Mouse (Mus musculus) mouse embryonic stem cell (cell line): Measurements from ENCODE around the gene Timd2.
"Not testable (repeated sequence)": the region's sequence is repeated elsewhere in the genome, so short reads cannot be mapped to it uniquely, and the experiment has no call there.

Experiments
- in situ Hi-C, 2 experiments: fragments of 300-500 bp; cut with MboI; formaldehyde crosslinking; loops; 1 replicate in 1 of 2; 3 replicates in 1 of 2; pipeline ENCODE4 v1.14.3; 2019 to 2020; ENCODE audit warnings: low sequenced_read_pairs in 2 of 2, low pct_unique_long_range_greater_than_20kb in 1 of 2, mixed read lengths in 1 of 2; ENCODE audit not compliant: unreplicated experiment in 1 of 2

The Timd2 gene

DNA sequence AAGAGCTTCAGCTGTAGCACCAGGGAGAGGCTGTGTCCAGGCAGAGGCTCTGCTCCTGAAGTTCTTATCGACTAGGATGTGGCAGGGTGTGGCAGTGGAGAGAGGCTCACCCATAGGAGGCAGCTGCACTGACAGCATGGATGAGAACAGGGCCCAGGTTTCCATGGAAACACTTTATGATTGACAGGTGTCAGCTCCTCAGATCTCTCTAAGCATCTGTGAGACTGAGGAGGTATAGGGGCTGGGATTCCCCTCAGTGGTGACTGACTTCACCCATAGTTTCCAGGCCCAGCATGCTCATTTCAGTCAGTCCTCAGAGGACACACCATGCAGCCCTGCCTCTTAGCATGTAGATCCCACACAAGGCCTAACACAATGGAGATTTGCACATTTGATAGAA lies 24.0 kb downstream of the Timd2 start:
- in situ Hi-C loops, result no loop called here

DNA sequence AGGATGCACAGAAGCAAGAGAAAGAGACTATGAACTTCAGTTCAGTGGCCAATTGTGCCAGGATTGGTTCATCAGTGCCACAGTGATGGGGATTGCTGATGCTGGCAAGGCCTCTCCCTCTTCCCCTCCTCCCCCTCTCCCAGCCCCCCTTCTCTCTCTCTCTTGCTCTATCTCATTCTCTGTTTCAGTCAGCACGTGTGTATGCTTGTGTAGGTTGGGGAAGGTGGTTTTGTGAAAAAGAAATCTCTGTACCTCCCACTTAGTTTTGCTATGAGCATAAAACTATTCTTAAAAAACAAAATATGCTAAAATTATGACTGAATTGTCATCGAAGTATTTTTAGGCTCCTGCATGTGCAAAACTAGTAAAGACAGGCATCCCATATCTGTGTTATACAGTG lies 38.9 kb downstream of the Timd2 start:
- in situ Hi-C loops, result no loop called here

GRCm38 (mm10) chr11:46667105-46667504 lies 39.8 kb downstream of the Timd2 start:
- in situ Hi-C loops, result no loop called here

DNA sequence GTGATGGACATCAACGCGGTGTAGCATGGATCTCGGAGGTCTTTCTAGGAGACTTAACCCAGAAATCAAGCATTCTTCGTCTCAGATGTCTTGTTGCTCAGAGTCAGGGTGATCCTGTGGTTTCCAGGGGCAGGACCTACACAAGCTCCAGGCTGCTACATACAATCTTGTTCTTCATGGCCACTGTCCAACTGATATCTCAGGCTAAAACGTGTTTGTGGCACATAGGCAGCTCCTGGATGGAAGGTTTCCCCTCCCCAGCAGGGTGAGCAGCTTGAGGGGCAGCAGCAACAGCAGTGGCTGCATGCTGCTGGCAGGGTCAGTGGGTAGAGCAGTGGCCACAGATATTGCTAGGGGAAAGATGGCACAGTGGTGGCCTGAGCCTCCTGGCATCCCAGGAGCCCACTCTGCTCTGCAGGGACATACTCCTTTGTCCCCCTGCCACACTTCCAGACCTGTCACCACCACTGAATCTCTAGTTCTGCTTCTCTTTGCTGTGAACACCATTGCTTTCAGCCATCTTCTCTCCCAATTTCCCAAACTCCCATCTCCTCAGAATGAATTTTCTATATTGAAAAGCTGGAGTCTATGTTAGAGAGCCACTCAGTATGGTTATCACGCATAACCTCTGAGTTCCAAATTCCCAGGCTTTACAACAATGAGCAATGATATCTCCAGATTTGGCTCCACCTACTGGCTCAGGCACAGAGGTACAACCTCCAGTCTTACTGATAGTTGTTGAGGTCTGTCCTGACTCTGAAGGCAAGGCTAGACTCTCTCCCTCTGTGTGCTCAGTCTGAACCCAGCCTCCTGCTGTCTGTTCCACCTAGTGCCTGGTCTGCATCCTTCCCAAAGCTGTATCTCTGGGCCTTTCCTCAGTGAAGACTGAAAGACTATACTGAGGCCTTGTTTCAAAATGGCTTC lies 41.0 kb downstream of the Timd2 start:
- in situ Hi-C loops, result no loop called here

DNA sequence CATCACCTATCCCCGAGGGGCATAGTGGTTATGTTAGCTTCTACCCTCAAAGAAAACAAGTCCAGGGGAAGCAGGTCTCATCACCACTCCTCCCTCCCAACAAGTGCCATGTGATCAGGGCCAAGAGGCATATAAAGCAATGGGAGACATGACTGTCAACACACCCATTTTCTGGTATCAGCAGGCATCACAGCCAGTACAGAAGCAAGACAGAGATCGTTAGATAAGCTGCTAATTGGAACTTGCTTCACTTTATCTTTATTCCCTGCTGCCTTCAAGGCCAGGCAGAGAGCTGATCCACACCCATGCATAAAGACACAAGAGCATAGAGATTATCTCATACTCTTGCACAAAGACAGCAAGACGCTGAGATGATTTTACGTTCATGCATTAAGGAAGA lies 43.6 kb downstream of the Timd2 start:
- in situ Hi-C loops, result no loop called here

- in situ Hi-C loops, result no loop called here
These were observed 54.4 kb downstream of the Timd2 start for GRCm38 (mm10) chr11:46652476-46652875.

DNA sequence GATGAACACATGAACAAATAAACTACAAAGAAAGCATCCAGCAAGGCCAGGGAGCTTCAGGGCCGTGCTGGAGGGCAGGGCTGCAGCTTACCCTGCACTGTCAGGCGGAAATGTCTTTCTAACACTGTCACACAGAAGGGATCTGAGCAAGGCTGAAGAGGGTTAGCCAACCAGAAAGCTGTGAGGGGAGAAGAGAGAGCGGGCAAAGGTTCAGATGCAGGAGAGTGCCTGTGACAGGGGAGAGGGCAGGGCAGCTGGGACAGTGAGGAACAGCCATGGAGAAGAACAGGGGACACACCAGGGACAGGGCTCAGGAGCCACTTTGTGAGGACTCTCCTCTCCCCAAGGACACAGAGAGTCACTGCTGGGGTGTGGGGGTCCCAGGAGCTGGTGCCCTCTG lies 57.2 kb downstream of the Timd2 start:
- in situ Hi-C loops, result not testable (repeated sequence)

DNA sequence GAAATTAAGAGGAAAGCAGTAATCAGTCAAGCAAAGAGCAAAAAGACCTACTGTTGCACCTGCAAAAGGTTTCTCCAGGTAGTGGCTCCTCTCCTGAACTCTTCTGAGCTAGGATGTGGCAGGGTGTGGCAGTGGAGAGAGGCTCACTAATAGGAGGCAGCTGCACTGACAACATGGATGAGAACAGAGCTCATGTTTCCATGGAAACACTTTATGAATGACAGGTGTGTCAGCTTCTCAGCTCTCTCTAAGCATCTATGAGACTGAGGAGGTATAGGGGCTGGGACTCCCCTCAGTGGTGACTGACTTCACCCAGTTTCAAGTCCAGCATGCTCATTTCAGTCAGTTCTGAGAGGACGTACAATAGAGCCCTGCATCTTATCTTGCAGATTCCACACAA lies 62.0 kb downstream of the Timd2 start:
- in situ Hi-C loops, result no loop called here

- in situ Hi-C loops, result loop anchor here in 1 of 2 experiments (10.0 kb wide), 1 partner anchor 112 kb away; the partner anchor contains the start of gene Gm12169
These were observed 70.3 kb downstream of the Timd2 start for GRCm38 (mm10) chr11:46636568-46636967.

DNA sequence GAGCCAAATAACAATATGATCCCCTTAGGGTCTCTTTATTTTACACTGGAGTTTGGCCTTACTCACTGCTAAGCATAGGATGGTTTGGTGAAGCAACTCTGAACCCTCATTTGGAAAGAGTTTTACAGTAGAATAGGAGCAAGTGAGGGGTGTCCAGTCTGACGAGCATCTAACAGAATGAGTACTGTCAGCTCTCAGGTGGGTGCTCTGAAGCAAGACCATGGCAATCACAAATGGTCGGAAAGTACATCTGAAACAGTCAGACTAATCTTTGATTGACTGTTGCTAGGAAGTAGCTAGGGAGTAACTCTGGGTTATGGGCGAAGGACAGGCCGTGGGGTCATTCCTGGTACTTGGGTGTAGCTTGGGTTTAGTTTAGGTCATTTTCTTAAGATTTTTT lies 71.3 kb downstream of the Timd2 start:
- in situ Hi-C loops, result loop anchor here in 1 of 2 experiments (10.0 kb wide), 1 partner anchor 111 kb away; the partner anchor contains the start of gene Gm12169

- in situ Hi-C loops, result loop anchor here in 1 of 2 experiments (10.0 kb wide), 1 partner anchor 107 kb away; the partner anchor contains the start of gene Gm12169
These were observed 75.2 kb downstream of the Timd2 start for GRCm38 (mm10) chr11:46631635-46632034.

DNA sequence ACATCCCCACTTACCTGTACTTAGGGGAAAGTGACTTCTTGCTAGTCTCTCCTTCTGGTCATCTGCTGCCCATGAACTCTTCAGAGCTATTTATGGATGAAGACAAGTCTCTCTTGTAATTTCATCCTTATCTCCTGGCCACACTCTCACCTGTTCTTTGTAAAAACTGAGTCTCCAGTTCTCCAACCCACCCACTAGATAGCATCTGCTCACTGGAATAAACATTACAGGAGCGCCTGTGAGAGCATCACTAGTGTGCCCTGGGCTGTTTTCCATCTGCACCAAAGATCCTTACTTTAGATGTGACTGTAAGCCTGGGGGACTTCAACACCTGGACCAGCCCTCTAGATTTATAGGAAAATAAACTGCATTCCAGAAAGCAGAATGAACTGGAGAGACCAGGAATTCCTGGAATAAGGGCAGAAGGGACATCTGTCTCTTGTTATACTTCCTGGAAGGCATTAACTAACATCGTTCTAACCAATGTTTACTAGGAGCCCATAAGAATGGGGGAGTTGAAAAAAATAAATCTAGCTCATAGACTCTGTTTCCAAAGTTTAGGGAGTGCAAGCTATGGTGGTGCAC lies 77.6 kb downstream of the Timd2 start, which contains the start of gene Dppa1:
Gene Dppa1 (minus strand): TSS at position 51 of the 585 bp plus-strand sequence.
- in situ Hi-C loops, result loop anchor here in 1 of 2 experiments (10.0 kb wide), 1 partner anchor 85 kb away; no protein-coding TSS in a partner anchor

DNA sequence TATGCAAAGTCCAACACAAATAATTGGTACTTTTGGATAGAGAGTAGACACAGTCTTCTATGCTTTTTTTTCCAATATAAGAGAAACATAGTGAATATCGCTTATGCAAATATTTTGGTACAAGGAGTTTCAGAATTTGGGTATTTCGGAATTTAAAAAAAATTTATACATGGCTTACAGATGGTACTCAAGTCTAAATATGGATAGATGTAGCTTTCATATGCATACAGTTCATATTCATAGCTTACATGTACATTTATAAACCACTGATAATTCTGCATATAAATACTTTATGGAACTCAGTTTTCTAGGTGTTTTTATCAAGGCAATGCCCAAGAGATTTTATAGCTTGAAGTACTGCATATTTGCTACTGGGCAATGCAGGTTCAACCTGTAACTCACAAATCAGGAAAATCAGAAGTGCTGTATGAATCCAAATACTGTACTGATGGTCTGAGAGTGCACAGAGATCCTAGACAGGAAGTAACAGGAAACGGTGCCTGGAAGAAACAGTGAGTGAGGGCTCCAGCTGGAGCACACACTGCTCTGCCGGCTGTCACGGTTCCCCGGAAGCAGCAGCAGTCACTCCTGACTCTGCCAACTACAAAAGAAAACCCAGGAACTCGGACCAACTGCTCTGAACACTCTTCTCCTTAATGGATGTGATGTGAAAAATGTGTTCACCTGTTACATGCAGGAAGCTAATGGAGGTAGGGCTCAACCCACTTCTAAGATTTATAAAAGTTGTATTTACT lies 86.3 kb downstream of the Timd2 start:
- in situ Hi-C loops, result loop anchor here in 1 of 2 experiments (10.0 kb wide), 1 partner anchor 76 kb away; no protein-coding TSS in a partner anchor

DNA sequence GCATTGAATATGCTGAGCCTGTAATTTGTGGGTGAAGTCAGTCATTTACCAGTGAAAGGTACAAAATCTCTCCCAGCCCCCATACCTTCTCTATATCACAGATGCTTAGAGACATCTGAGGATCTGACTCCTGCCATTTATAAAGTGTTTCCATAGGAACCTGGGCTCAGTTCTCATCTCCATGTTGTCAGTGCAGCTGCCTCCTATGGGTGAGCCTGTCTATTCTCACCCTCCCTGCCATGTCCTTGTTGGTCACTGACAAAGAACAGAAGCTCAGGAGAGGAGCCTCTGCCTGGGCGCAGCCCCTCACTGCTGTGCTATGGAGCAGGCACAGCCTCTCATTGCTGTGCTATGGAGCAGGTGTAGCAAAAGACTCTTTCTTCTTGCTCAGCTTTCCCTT lies 86.9 kb downstream of the Timd2 start:
- in situ Hi-C loops, result loop anchor here in 1 of 2 experiments (10.0 kb wide), 1 partner anchor 75 kb away; no protein-coding TSS in a partner anchor
